Mouse (Mus musculus): ENCODE measurements around the gene Alpk3. TPM values are rescaled to one million over a fixed set of nuclear protein-coding genes. Genes with fewer than 3 reads are reported as not detected.

The Alpk3 gene
- total RNA-seq, 2 experiments from 2014 or later = 0.28 TPM; not detected in 1

Other genes with a start within 250 kb of the Alpk3 start
- gene Iqgap1, start 231.6 kb upstream of the Alpk3 start, total RNA-seq (2014; fragmentation: Nextera tagmentation) = 31.2 and 41.7 TPM in 2 replicates
- 39.6 and 54.4 TPM in 2 replicates for gene Iqgap1, start 231.6 kb upstream of the Alpk3 start, total RNA-seq (2017)
- 5.0 and 5.4 TPM in 2 replicates for gene Zscan2, start 196.7 kb upstream of the Alpk3 start, total RNA-seq (2014; fragmentation: Nextera tagmentation)
- gene Zscan2, start 196.7 kb upstream of the Alpk3 start, total RNA-seq (2017) = 2.3 and 12.5 TPM in 2 replicates
- 28.3 and 41.5 TPM in 2 replicates for gene Wdr73, start 156.3 kb upstream of the Alpk3 start, total RNA-seq (2014; fragmentation: Nextera tagmentation)
- 28.8 and 53.1 TPM in 2 replicates for gene Wdr73, start 156.3 kb upstream of the Alpk3 start, total RNA-seq (2017)
- 3.6 TPM in 1 of 2 replicates, not detected in the other for gene Nmb, start 152.5 kb upstream of the Alpk3 start, total RNA-seq (2014; fragmentation: Nextera tagmentation)
- not detected in 2 replicates for gene Nmb, start 152.5 kb upstream of the Alpk3 start, total RNA-seq (2017)
- 109 and 150 TPM in 2 replicates for gene Sec11a, start 109.8 kb upstream of the Alpk3 start, total RNA-seq (2014; fragmentation: Nextera tagmentation)
- 393 and 493 TPM in 2 replicates for gene Sec11a, start 109.8 kb upstream of the Alpk3 start, total RNA-seq (2017)
- 33.1 and 38.5 TPM in 2 replicates for gene Zfp592, start 63.9 kb upstream of the Alpk3 start, total RNA-seq (2014; fragmentation: Nextera tagmentation)
- 12.5 TPM in 2 replicates for gene Zfp592, start 63.9 kb upstream of the Alpk3 start, total RNA-seq (2017)
- not detected in 2 replicates for gene Slc28a1, start 57.2 kb downstream of the Alpk3 start, total RNA-seq (2014; fragmentation: Nextera tagmentation)
- gene Slc28a1, start 57.2 kb downstream of the Alpk3 start, total RNA-seq (2017) = not detected in 2 replicates
- gene Pde8a, start 156.0 kb downstream of the Alpk3 start, total RNA-seq (2014; fragmentation: Nextera tagmentation) = 0.33 and 1.0 TPM in 2 replicates
- gene Pde8a, start 156.0 kb downstream of the Alpk3 start, total RNA-seq (2017) = 0.23 and 0.94 TPM in 2 replicates